Mouse (Mus musculus): ENCODE data around the gene Taar5. TPM values are rescaled to one million over a fixed set of nuclear protein-coding genes. Genes with fewer than 3 reads are reported as not detected.

Gene Taar5
- polyA plus RNA-seq, 1 experiment from 2014 or later = not detected

DNA sequence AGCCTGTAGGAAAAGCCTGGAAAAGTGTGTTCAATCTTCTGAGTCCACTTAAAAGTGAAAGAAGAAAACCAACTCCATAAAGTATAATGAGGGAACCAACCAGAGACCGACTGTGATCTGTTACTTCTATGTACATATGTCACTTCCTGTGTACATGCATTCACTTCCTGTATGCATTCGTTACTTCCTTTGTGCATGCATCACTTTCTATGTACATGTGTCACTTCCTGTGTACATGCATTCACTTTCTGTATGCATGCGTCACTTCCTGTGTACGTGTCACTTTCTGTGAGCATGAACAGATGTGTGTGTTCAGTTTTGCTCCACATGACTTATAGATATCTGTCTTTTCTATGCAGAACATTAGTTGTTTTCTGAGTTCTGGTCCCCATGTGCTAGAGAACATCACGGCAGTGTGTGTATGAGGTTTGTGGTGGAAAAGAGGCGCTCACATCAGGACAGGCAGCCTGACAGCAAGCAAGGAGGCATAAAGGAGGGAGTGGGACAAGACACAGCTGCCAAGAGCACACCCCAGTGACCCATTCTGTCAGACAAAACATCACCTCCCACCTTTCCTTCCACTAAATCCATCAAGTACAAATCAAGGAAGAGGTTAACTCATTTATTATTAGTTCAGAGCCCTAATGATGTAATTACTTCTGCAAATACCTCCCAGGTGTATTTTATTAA lies 5.4 kb upstream of the Taar5 start:
- no peaks in the 10 kb centered on the region for H3K36me3 ChIP-seq
- H3K4me1 ChIP-seq (replicated peaks) = no peaks in the 10 kb centered on the region
- no peak for ATAC-seq (ENCODE audit: insufficient number of reproducible peaks, insufficient read depth, low FRiP score, low TSS enrichment, low read depth)
- no peak overlapping the region for H3K4me2 ChIP-seq
- H3K9me3 ChIP-seq = no peaks in the 10 kb centered on the region
- no peaks in the 10 kb centered on the region for H3K27me3 ChIP-seq
- no peak overlapping the region for H3K9ac ChIP-seq (replicated peaks)
- H3K4me3 ChIP-seq (replicated peaks) = no peak overlapping the region
- WGBS = 84% methylated on average over 6 of the region's 6 CpGs
- no peak overlapping the region for H3K27ac ChIP-seq

GRCm38 (mm10) chr10:23971256-23971655 lies 750 bp downstream of the Taar5 start:
- Histone ChIP-seq H3K36me3 (no peaks in the 10 kb centered on the region), H3K27ac (no peak overlapping the region), H3K4me2 (no peak overlapping the region), H3K4me1 (replicated peaks) (no peaks in the 10 kb centered on the region), H3K4me3 (replicated peaks) (no peak overlapping the region), H3K27me3 (no peaks in the 10 kb centered on the region), H3K9me3 (no peaks in the 10 kb centered on the region), H3K9ac (replicated peaks) (no peak overlapping the region)
- ATAC-seq (ENCODE audit: insufficient number of reproducible peaks, insufficient read depth, low FRiP score, low TSS enrichment, low read depth) = no peak
- WGBS = 85% methylated on average over 5 of the region's 5 CpGs

DNA sequence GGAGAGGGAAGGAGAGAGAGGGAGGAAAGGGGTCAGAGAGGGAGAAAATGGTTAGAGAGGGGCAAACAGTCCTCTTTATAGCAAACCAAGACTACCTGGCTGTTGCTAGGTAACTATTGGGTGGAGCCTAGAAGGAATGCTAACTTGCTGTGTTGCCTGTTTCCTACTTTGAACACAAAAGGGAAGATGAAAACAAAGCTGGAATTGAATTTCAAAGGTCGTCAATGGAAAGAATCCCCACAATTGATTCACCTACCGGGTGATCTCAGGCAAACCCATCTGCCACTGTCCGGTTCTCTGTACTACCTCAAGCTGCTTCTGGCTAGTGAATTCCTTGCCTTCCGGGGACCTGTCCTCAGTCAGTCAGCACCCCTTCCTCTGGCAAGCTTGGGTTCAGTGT lies 7.5 kb downstream of the Taar5 start:
- ATAC-seq (ENCODE audit: insufficient number of reproducible peaks, insufficient read depth, low FRiP score, low TSS enrichment, low read depth) = no peak
- WGBS = 66% methylated on average over 4 of the region's 4 CpGs

GRCm38 (mm10) chr10:23978901-23979705 lies 8.6 kb downstream of the Taar5 start:
- Histone ChIP-seq H3K27ac (no peak overlapping the region), H3K9ac (replicated peaks) (no peak overlapping the region), H3K27me3 (no peaks in the 10 kb centered on the region; the same call in 1 of the 2 replicates), H3K36me3 (no peaks in the 10 kb centered on the region), H3K4me1 (replicated peaks) (no peaks in the 10 kb centered on the region), H3K4me2 (no peak overlapping the region), H3K4me3 (replicated peaks) (no peak overlapping the region), H3K9me3 (no peaks in the 10 kb centered on the region)
- no peak for ATAC-seq (ENCODE audit: insufficient number of reproducible peaks, insufficient read depth, low FRiP score, low TSS enrichment, low read depth)
- WGBS = 46% methylated on average over 16 of the region's 16 CpGs

More for the DNA sequence above, 7.5 kb downstream of the Taar5 start:
- H3K36me3 ChIP-seq = no peaks in the 10 kb centered on the region
- H3K9me3 ChIP-seq = no peaks in the 10 kb centered on the region
- no peak overlapping the region for H3K9ac ChIP-seq (replicated peaks)
- H3K27ac ChIP-seq = no peak overlapping the region
- H3K4me1 ChIP-seq (replicated peaks) = no peaks in the 10 kb centered on the region
- no peak overlapping the region for H3K4me3 ChIP-seq (replicated peaks)
- no peaks in the 10 kb centered on the region; the same call in 1 of the 2 replicates for H3K27me3 ChIP-seq
- no peak overlapping the region for H3K4me2 ChIP-seq

DNA sequence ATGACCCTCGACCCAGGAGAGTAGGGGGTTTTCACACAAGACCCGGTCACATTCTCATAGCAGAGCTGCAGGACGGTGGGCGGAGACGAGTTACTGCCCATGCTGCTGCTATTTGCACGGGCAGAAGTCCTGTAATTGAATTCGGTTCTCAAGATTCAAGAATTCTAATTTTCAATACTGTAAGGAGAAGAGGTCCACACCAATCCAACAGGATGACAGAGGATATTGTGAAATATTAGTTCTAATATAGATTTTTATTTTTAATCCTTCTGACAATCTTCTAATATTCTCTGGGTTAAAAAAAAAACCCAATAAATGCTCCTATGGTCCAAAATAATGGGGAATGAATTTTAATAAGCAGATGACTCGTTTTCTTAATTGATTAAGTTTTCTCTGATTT lies 15.0 kb downstream of the Taar5 start, which contains the start of gene Taar6:
Taar6 (minus strand) TSS at position 101 of the 400 bp plus-strand sequence.
- ATAC-seq (ENCODE audit: insufficient number of reproducible peaks, insufficient read depth, low FRiP score, low TSS enrichment, low read depth) = no peak
- 82% methylated on average over 8 of the region's 8 CpGs for WGBS
- Histone ChIP-seq H3K4me2 (no peak within 1 kb of the TSS), H3K4me3 (replicated peaks) (no peak within 1 kb of the TSS), H3K36me3 (no peaks in the 10 kb centered on the region), H3K9ac (replicated peaks) (no peak within 1 kb of the TSS), H3K9me3 (0 out of 2 replicates have a peak, but pooled peaks cover 3% of the 10 kb centered on the region), H3K27ac (no peak within 1 kb of the TSS), H3K27me3 (no peaks in the 10 kb centered on the region), H3K4me1 (replicated peaks) (no peaks in the 10 kb centered on the region)

- no peak overlapping the region for H3K27ac ChIP-seq
- H3K9ac ChIP-seq (replicated peaks) = no peak overlapping the region
- WGBS = 84% methylated on average over 5 of the region's 5 CpGs
- H3K4me1 ChIP-seq (replicated peaks) = no peaks in the 10 kb centered on the region
- H3K36me3 ChIP-seq = no peaks in the 10 kb centered on the region
- no peaks in the 10 kb centered on the region for H3K27me3 ChIP-seq
- ATAC-seq (ENCODE audit: insufficient number of reproducible peaks, insufficient read depth, low FRiP score, low TSS enrichment, low read depth) = no peak
- no peak overlapping the region for H3K4me2 ChIP-seq
- H3K9me3 ChIP-seq = 0 out of 2 replicates have a peak, but pooled peaks cover 3% of the 10 kb centered on the region
- no peak overlapping the region for H3K4me3 ChIP-seq (replicated peaks)
Observed at GRCm38 (mm10) chr10:23986419-23986818, 15.9 kb downstream of the Taar5 start.

DNA sequence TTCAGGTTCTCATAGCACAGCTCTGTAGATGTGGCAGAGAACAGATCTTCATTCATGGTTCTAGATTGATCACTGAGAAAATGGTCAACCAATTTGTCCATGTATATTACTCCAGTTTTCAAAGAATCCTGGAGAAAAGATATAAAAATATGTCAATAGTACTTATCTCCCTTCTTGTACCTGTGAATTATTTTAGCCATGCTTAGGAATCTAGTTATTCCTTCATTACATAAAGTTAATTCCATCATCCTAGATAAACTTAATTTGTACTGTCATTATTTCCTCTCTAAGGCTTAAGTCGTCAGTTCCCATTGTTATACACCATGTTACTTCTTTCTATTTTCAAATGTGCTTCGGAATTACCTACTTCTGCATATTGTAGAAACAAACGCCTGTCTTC lies 22.9 kb downstream of the Taar5 start, which contains the start of gene Taar7a:
Taar7a (minus strand) TSS at position 101 of the 400 bp plus-strand sequence.
- H3K36me3 ChIP-seq = no peaks in the 10 kb centered on the region
- no peak within 1 kb of the TSS for H3K4me3 ChIP-seq (replicated peaks)

GRCm38 (mm10) chr10:23999639-24000038 lies 29.1 kb downstream of the Taar5 start, which contains the start of gene Taar7b:
Gene Taar7b, plus strand, starts transcription at chr10:23999939.
- 94% methylated on average over 1 of the region's 1 CpGs for WGBS

More for the DNA sequence above, 22.9 kb downstream of the Taar5 start, which contains the start of gene Taar7a:
- Histone ChIP-seq H3K9ac (replicated peaks) (no peak within 1 kb of the TSS), H3K27me3 (no peaks in the 10 kb centered on the region), H3K4me1 (replicated peaks) (no peaks in the 10 kb centered on the region), H3K9me3 (0 out of 2 replicates have a peak, but pooled peaks cover 2% of the 10 kb centered on the region), H3K27ac (no peak within 1 kb of the TSS), H3K4me2 (no peak within 1 kb of the TSS)
- 78% methylated on average over 3 of the region's 3 CpGs for WGBS
- no peak; the same call in 1 of the 2 replicates for ATAC-seq (ENCODE audit: insufficient number of reproducible peaks, insufficient read depth, low FRiP score, low TSS enrichment, low read depth)

DNA sequence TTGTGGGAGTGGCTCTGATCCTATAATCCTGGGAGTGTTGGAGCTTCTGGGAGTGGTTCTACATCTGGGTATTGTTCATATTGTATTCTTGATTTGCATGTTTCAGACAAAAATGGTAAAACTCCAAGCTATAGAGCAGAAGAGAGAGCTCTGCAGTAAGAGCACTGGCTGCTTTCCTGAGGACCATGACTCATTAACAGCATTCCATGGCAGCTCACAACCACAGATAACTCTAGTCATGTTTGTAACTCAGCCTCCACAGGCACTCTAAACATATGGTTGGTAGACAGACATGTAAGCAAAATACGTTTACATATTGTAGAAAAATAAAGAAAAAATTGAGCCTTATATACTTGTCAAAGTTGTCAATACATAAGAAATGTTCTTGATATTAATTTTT lies 35.9 kb downstream of the Taar5 start:
- Histone ChIP-seq H3K9ac (replicated peaks) (no peak overlapping the region), H3K27me3 (no peaks in the 10 kb centered on the region), H3K36me3 (no peaks in the 10 kb centered on the region), H3K4me2 (no peak overlapping the region), H3K4me1 (replicated peaks) (no peaks in the 10 kb centered on the region), H3K9me3 (no peaks in the 10 kb centered on the region), H3K4me3 (replicated peaks) (no peak overlapping the region), H3K27ac (no peak overlapping the region)
- no peak for ATAC-seq (ENCODE audit: insufficient number of reproducible peaks, insufficient read depth, low FRiP score, low TSS enrichment, low read depth)
- WGBS = 84% methylated on average over 1 of the region's 1 CpGs

More at GRCm38 (mm10) chr10:23999639-24000038, 29.1 kb downstream of the Taar5 start, which contains the start of gene Taar7b:
- Histone ChIP-seq H3K4me2 (no peak within 1 kb of the TSS), H3K9me3 (no peaks in the 10 kb centered on the region), H3K4me3 (replicated peaks) (no peak within 1 kb of the TSS), H3K27me3 (no peaks in the 10 kb centered on the region), H3K27ac (no peak within 1 kb of the TSS), H3K9ac (replicated peaks) (no peak within 1 kb of the TSS), H3K36me3 (no peaks in the 10 kb centered on the region), H3K4me1 (replicated peaks) (no peaks in the 10 kb centered on the region)
- no peak for ATAC-seq (ENCODE audit: insufficient number of reproducible peaks, insufficient read depth, low FRiP score, low TSS enrichment, low read depth)

GRCm38 (mm10) chr10:24007034-24007433 lies 36.5 kb downstream of the Taar5 start:
- H3K9ac ChIP-seq (replicated peaks) = no peak overlapping the region
- no peak overlapping the region for H3K4me2 ChIP-seq
- ATAC-seq (ENCODE audit: insufficient number of reproducible peaks, insufficient read depth, low FRiP score, low TSS enrichment, low read depth) = no peak
- no peaks in the 10 kb centered on the region for H3K27me3 ChIP-seq
- no peaks in the 10 kb centered on the region for H3K4me1 ChIP-seq (replicated peaks)
- H3K4me3 ChIP-seq (replicated peaks) = no peak overlapping the region
- H3K9me3 ChIP-seq = no peaks in the 10 kb centered on the region
- no peaks in the 10 kb centered on the region for H3K36me3 ChIP-seq
- H3K27ac ChIP-seq = no peak overlapping the region
- WGBS = 67% methylated on average over 2 of the region's 2 CpGs

GRCm38 (mm10) chr10:24008143-24008542 lies 37.6 kb downstream of the Taar5 start:
- H3K27me3 ChIP-seq = no peaks in the 10 kb centered on the region
- no peak for ATAC-seq (ENCODE audit: insufficient number of reproducible peaks, insufficient read depth, low FRiP score, low TSS enrichment, low read depth)
- no peak overlapping the region for H3K9ac ChIP-seq (replicated peaks)
- H3K27ac ChIP-seq = no peak overlapping the region
- WGBS = 84% methylated on average over 1 of the region's 1 CpGs
- no peaks in the 10 kb centered on the region for H3K36me3 ChIP-seq
- H3K4me3 ChIP-seq (replicated peaks) = no peak overlapping the region
- no peaks in the 10 kb centered on the region for H3K9me3 ChIP-seq
- no peak overlapping the region for H3K4me2 ChIP-seq
- H3K4me1 ChIP-seq (replicated peaks) = no peaks in the 10 kb centered on the region
